10 mouse cellular contexts compared by ENCODE assay signal in genomic region chr2:119669010-119669409, GRCm38 (mm10). TPM values are rescaled to one million over a fixed set of nuclear protein-coding genes. Genes with fewer than 3 reads are reported as not detected.
DNase-seq lines count a peak whose midpoint lies in the region; ATAC-seq and TF ChIP-seq lines count a peak whose summit lies in the region.
"Had no signal": no experiment of that assay in that cellular context is flagged by ENCODE, and none has a peak within 500 bp of the region (broad histone marks: within the 10 kb centered on the region; RNA-seq: fewer than 3 reads in every experiment).

No protein-coding gene starts in this region.

- H3K27me3 ChIP-seq in cerebellum, adult 2 months (ENCODE audit: control insufficient read depth, insufficient read depth, low read length), result no peaks in the 10 kb centered on the region
- peaks cover 3% of the 10 kb centered on the region; the same call in 1 of the 2 replicates for H3K27me3 ChIP-seq in neural tube, embryonic 15.5 days (replicated peaks)
- no peaks in the 10 kb centered on the region for H3K27me3 ChIP-seq in splenic B cell, adult 2 months (ENCODE audit: control insufficient read depth, insufficient read depth, low read length, poor library complexity, severe bottlenecking)
- H3K27me3 ChIP-seq in forebrain, embryonic 16.5 days (replicated peaks; ENCODE audit: control insufficient read depth, insufficient read depth, low read length), result peaks cover 3% of the 10 kb centered on the region; the same call in 1 of the 2 replicates
- H3K27me3 ChIP-seq: limb, embryonic 13.5 days had no signal

- 15% methylated on average over 7 of the region's 7 CpGs for WGBS in cerebellum, adult 2 months
- 17% methylated on average over 7 of the region's 7 CpGs for WGBS in neural tube, embryonic 15.5 days
- WGBS in forebrain, embryonic 16.5 days, result 18% methylated on average over 7 of the region's 7 CpGs

- H3K9me3 ChIP-seq in neural tube, embryonic 15.5 days (replicated peaks), result no peaks in the 10 kb centered on the region
- no peaks in the 10 kb centered on the region for H3K9me3 ChIP-seq in forebrain, embryonic 16.5 days (ENCODE audit: control insufficient read depth, low read length)
- H3K9me3 ChIP-seq: limb, embryonic 13.5 days had no signal

- peak; percentile 39; the same call in 1 of the 2 replicates for TF ChIP-seq CTCF in cerebellum, adult 2 months (IDR thresholded peaks at IDR 0.05; ENCODE audit: borderline replicate concordance, insufficient read depth, low read depth, low read length)

- DNase-seq in cerebellum, adult 2 months, result no peak
- no peak for DNase-seq in cerebellum, postnatal 25 days
- peak; percentile 17 for DNase-seq in neural tube, embryonic 10.5 days (ENCODE audit: extremely low spot score, low spot score)
- DNase-seq in kidney, adult 9 months, result peak; percentile 62
- peak; percentile 72 for DNase-seq in splenic B cell, adult 2 months (ENCODE audit: low read depth, low spot score)
- DNase-seq in urinary bladder, postnatal 10 days (ENCODE audit: low spot score), result no peak

- H3K27ac ChIP-seq in cerebellum, adult 2 months (ENCODE audit: insufficient read depth, low read length), result no peak overlapping the region
- H3K27ac ChIP-seq in neural tube, embryonic 15.5 days (replicated peaks), result no peak overlapping the region
- H3K27ac ChIP-seq in forebrain, embryonic 16.5 days (ENCODE audit: low read length), result no peak overlapping the region
- H3K27ac ChIP-seq: limb, embryonic 13.5 days had no signal

- TF ChIP-seq POLR2A in cerebellum, adult 2 months (IDR thresholded peaks at IDR 0.05; ENCODE audit: borderline replicate concordance, insufficient read depth, low read length), result no peak

- ATAC-seq in neural tube, embryonic 15.5 days (ENCODE audit: low FRiP score), result no peak
- ATAC-seq in forebrain, embryonic 16.5 days, result no peak

- H3K4me2 ChIP-seq in neural tube, embryonic 15.5 days, result no peak overlapping the region
- no peak overlapping the region for H3K4me2 ChIP-seq in forebrain, embryonic 16.5 days (ENCODE audit: low read length)
- H3K4me2 ChIP-seq: limb, embryonic 13.5 days had no signal

- H3K36me3 ChIP-seq in neural tube, embryonic 15.5 days, result no peaks in the 10 kb centered on the region
- H3K36me3 ChIP-seq in splenic B cell, adult 2 months (ENCODE audit: control insufficient read depth, insufficient read depth, low read length, poor library complexity, severe bottlenecking), result no peaks in the 10 kb centered on the region
- no peaks in the 10 kb centered on the region for H3K36me3 ChIP-seq in forebrain, embryonic 16.5 days (ENCODE audit: control insufficient read depth, insufficient read depth)
- H3K36me3 ChIP-seq: limb, embryonic 13.5 days had no signal

- H3K9ac ChIP-seq in neural tube, embryonic 15.5 days (replicated peaks), result no peak overlapping the region
- no peak overlapping the region for H3K9ac ChIP-seq in forebrain, embryonic 16.5 days (replicated peaks; ENCODE audit: low read depth, low read length)
- H3K9ac ChIP-seq: limb, embryonic 13.5 days had no signal

- H3K4me1 ChIP-seq in cerebellum, adult 2 months (ENCODE audit: control insufficient read depth, insufficient read depth, low read length), result no peaks in the 10 kb centered on the region
- H3K4me1 ChIP-seq in neural tube, embryonic 15.5 days, result no peaks in the 10 kb centered on the region
- no peaks in the 10 kb centered on the region for H3K4me1 ChIP-seq in forebrain, embryonic 16.5 days (replicated peaks; ENCODE audit: control insufficient read depth, insufficient read depth, low read length)

- no peak overlapping the region for H3K4me3 ChIP-seq in cerebellum, adult 2 months (replicated peaks; ENCODE audit: insufficient read depth, low read depth, low read length)
- H3K4me3 ChIP-seq in neural tube, embryonic 15.5 days (replicated peaks), result no peak overlapping the region
- no peak overlapping the region for H3K4me3 ChIP-seq in forebrain, embryonic 16.5 days (replicated peaks; ENCODE audit: low read length)
- H3K4me3 ChIP-seq: erythroblast, embryonic 14.5 days; limb, embryonic 13.5 days had no signal

RNA-seq across cellular contexts. Expression of gene Rtf1, which starts 5.9 kb away (rescaled TPM):
- 29.5 and 32.5 TPM in 2 replicates for polyA plus RNA-seq in cerebellum, adult 2 months (2012; rRNA removed)
- 53.1 and 58.5 TPM in 2 replicates for polyA plus RNA-seq in neural tube, embryonic 15.5 days (2015; fragmentation: Nextera tagmentation; extraction: Ambion mirVana)
- polyA plus RNA-seq in forebrain, embryonic 16.5 days (2015; fragmentation: Nextera tagmentation; extraction: Ambion mirVana), result 53.3 and 53.9 TPM in 2 replicates

RNA-seq across cellular contexts. Expression of gene Ndufaf1, which starts 6.4 kb away (rescaled TPM):
- polyA plus RNA-seq in cerebellum, adult 2 months (2012; rRNA removed), result 24.7 and 28.0 TPM in 2 replicates
- 43.9 and 47.8 TPM in 2 replicates for polyA plus RNA-seq in neural tube, embryonic 15.5 days (2015; fragmentation: Nextera tagmentation; extraction: Ambion mirVana)
- 36.7 and 41.1 TPM in 2 replicates for polyA plus RNA-seq in forebrain, embryonic 16.5 days (2015; fragmentation: Nextera tagmentation; extraction: Ambion mirVana)

RNA-seq across cellular contexts. Expression of gene Oip5, which starts 50.7 kb away (rescaled TPM):
- 0.39 and 0.41 TPM in 2 replicates for polyA plus RNA-seq in cerebellum, adult 2 months (2012; rRNA removed)
- 4.6 and 9.2 TPM in 2 replicates for polyA plus RNA-seq in neural tube, embryonic 15.5 days (2015; fragmentation: Nextera tagmentation; extraction: Ambion mirVana)
- 10.3 and 12.0 TPM in 2 replicates for polyA plus RNA-seq in forebrain, embryonic 16.5 days (2015; fragmentation: Nextera tagmentation; extraction: Ambion mirVana)

RNA-seq across cellular contexts. Expression of gene Nusap1, which starts 50.9 kb away (rescaled TPM):
- polyA plus RNA-seq in cerebellum, adult 2 months (2012; rRNA removed), result 0.32 and 0.39 TPM in 2 replicates
- 8.3 and 22.5 TPM in 2 replicates for polyA plus RNA-seq in neural tube, embryonic 15.5 days (2015; fragmentation: Nextera tagmentation; extraction: Ambion mirVana)
- polyA plus RNA-seq in forebrain, embryonic 16.5 days (2015; fragmentation: Nextera tagmentation; extraction: Ambion mirVana), result 29.6 and 35.9 TPM in 2 replicates

Comparison
In these comparisons a context has a peak if more than half of its experiments do, and no peak if none do; other contexts are left out.
1. DNase-seq: peak in neural tube, embryonic 10.5 days (single experiment), kidney, adult 9 months (single experiment) and splenic B cell, adult 2 months (single experiment); none in cerebellum, adult 2 months (0 of 2), cerebellum, postnatal 25 days (0 of 2) and urinary bladder, postnatal 10 days (single experiment).